Mouse (Mus musculus): ENCODE measurements at regions not wholly inside any gene's neighbourhood (a gene's known extent, or its start where the extent isn't known, plus 50 kb on each side); places are given as distances from the start of the nearest gene placed in this dataset.
A peak's percentile ranks its signal among the peaks of the same experiment; 100 is the strongest.

- no peak for DNase-seq (ENCODE audit: low spot score in 2 of 2)
Measured at GRCm38 (mm10) chr5:43089475-43089874, 143.5 kb upstream of the Cpeb2 start.

- DNase-seq (ENCODE audit: low spot score in 2 of 2), result no peak
Measured at GRCm38 (mm10) chr5:43089941-43090340, 143.0 kb upstream of the Cpeb2 start.

GRCm38 (mm10) chr5:43093647-43094326, 139.2 kb upstream of the Cpeb2 start:
- no peak for DNase-seq (ENCODE audit: low spot score in 2 of 2)

GRCm38 (mm10) chr5:43094329-43094898, 138.6 kb upstream of the Cpeb2 start:
- DNase-seq (ENCODE audit: low spot score in 2 of 2), result no peak

GRCm38 (mm10) chr5:43102000-43102459, 130.9 kb upstream of the Cpeb2 start:
- no peak for DNase-seq (ENCODE audit: low spot score in 2 of 2)

GRCm38 (mm10) chr5:43102590-43102989, 130.4 kb upstream of the Cpeb2 start:
- DNase-seq (ENCODE audit: low spot score in 2 of 2), result no peak

GRCm38 (mm10) chr5:43103728-43104127, 129.2 kb upstream of the Cpeb2 start:
- DNase-seq (ENCODE audit: low spot score in 2 of 2), result no peak

- DNase-seq (ENCODE audit: low spot score in 2 of 2), result no peak
Measured at GRCm38 (mm10) chr5:43105528-43105927, 127.4 kb upstream of the Cpeb2 start.

GRCm38 (mm10) chr5:43107436-43108259, 125.3 kb upstream of the Cpeb2 start:
- no peak for DNase-seq (ENCODE audit: low spot score in 2 of 2)

GRCm38 (mm10) chr5:43108260-43108589, 124.7 kb upstream of the Cpeb2 start:
- no peak for DNase-seq (ENCODE audit: low spot score in 2 of 2)

GRCm38 (mm10) chr5:43110122-43110521, 122.8 kb upstream of the Cpeb2 start:
- DNase-seq (ENCODE audit: low spot score in 2 of 2), result no peak

GRCm38 (mm10) chr5:43111740-43112139, 121.2 kb upstream of the Cpeb2 start:
- DNase-seq (ENCODE audit: low spot score in 2 of 2), result no peak

- DNase-seq (ENCODE audit: low spot score in 2 of 2), result peak in 1 of 2 experiments; percentile 5
Measured at GRCm38 (mm10) chr5:43113405-43114119, 119.4 kb upstream of the Cpeb2 start.

GRCm38 (mm10) chr5:43115507-43115906, 117.5 kb upstream of the Cpeb2 start:
- DNase-seq (ENCODE audit: low spot score in 2 of 2), result no peak

GRCm38 (mm10) chr5:43116821-43117220, 116.1 kb upstream of the Cpeb2 start:
- no peak for DNase-seq (ENCODE audit: low spot score in 2 of 2)

GRCm38 (mm10) chr5:43121065-43121464, 111.9 kb upstream of the Cpeb2 start:
- DNase-seq (ENCODE audit: low spot score in 2 of 2), result no peak

- DNase-seq (ENCODE audit: low spot score in 2 of 2), result no peak
Measured at GRCm38 (mm10) chr5:43124301-43124700, 108.7 kb upstream of the Cpeb2 start.

- no peak for DNase-seq (ENCODE audit: low spot score in 2 of 2)
Measured at GRCm38 (mm10) chr5:43125774-43126536, 107.0 kb upstream of the Cpeb2 start.

- DNase-seq (ENCODE audit: low spot score in 2 of 2), result no peak
Measured at GRCm38 (mm10) chr5:43130377-43130776, 102.6 kb upstream of the Cpeb2 start.

GRCm38 (mm10) chr5:43130901-43131557, 101.9 kb upstream of the Cpeb2 start:
- DNase-seq (ENCODE audit: low spot score in 2 of 2), result no peak

- DNase-seq (ENCODE audit: low spot score in 2 of 2), result no peak
Measured at GRCm38 (mm10) chr5:43133672-43134071, 99.3 kb upstream of the Cpeb2 start.
